Mouse (Mus musculus) frontal cortex, postnatal 36 days (tissue): Measurements from ENCODE around the gene Gm20388.
A peak's percentile ranks its signal among the peaks of the same experiment; 100 is the strongest.
"Not testable (repeated sequence)": the region's sequence is repeated elsewhere in the genome, so short reads cannot be mapped to it uniquely, and the experiment has no call there.

Experiments
- DNase-seq, 2 experiments: peaks; one replicate each; pipeline ENCODE4 v3.0.0; 2022; ENCODE audit warnings: low spot score in 2 of 2

Gene Gm20388

GRCm38 (mm10) chr8:121661631-121662357, 1751.2 kb downstream of the Gm20388 start:
- DNase-seq: no peak

GRCm38 (mm10) chr8:121663101-121663500, 1752.5 kb downstream of the Gm20388 start:
- DNase-seq: no peak

- no peak for DNase-seq
Measured at GRCm38 (mm10) chr8:121665329-121665728, 1754.7 kb downstream of the Gm20388 start.

- DNase-seq: not testable (repeated sequence)
Measured at GRCm38 (mm10) chr8:121667936-121668500, 1757.4 kb downstream of the Gm20388 start.

- DNase-seq: peak in 1 of 2 experiments; percentile 48
Measured at GRCm38 (mm10) chr8:121668553-121668952, 1757.9 kb downstream of the Gm20388 start.

- DNase-seq: no peak
Measured at GRCm38 (mm10) chr8:121669208-121669607, 1758.6 kb downstream of the Gm20388 start.

DNA sequence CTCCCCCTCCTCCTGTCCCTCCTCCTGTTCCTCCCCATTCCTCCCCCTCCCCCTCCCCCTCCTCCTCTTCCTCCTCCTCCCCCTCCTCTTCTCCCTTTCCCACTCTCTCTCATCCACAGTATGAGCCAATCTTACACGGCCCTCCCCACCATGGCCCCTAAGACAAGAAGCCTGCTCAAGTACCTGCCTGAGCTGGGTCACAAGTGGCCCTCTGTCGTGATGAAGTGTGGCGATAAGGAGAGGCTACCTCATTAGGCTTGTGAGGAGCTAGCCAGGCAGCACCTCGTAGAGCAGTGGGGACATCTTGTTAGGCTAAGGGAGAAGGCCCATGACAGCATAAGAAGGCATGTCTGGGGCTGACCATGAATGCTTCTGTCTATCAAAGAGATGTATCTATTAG, 1762.5 kb downstream of the Gm20388 start:
- no peak for DNase-seq

GRCm38 (mm10) chr8:121673917-121674316, 1763.3 kb downstream of the Gm20388 start:
- DNase-seq: peak in 1 of 2 experiments; percentile 48

- no peak for DNase-seq
Measured at GRCm38 (mm10) chr8:121674524-121674923, 1763.9 kb downstream of the Gm20388 start.

DNA sequence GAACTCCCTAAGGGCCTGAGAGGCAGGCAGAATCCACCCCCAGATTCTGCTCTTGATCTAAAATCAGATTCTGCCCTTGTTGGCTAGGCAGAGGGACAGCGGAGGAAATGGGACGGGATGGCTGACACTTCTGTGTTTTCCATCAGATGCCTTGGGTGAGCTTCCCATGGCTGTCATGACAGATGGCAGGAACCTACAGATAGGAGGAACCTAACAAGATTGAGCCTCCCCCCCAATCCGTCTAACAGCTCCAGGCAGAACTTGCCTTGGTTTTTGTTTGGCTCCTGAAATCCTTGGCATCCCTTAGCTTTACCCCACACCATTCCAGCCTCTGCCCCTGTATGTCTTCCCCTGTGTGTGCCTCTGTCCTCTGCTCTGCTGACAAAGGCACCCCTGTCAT, 1764.5 kb downstream of the Gm20388 start:
- DNase-seq: no peak

DNA sequence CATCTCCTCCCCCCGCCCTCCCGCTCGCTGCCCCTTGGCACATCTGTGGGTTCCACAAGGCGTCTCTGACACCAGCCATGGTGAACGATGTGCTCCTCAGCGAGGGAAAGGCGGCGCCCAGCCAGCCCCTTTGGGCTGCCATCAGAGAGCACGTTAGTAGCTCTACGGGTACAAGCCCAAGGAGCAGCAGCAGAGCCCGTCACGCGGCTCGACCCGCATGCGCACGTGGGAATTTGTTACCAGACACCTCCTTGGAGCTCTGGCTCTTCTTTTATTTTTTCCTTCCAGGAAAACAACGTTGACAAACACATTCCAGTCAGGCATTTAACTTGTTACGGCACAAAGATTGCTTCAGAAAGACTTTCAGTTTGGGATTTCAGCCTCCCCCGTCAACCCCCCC, 1765.1 kb downstream of the Gm20388 start:
- no peak for DNase-seq

DNA sequence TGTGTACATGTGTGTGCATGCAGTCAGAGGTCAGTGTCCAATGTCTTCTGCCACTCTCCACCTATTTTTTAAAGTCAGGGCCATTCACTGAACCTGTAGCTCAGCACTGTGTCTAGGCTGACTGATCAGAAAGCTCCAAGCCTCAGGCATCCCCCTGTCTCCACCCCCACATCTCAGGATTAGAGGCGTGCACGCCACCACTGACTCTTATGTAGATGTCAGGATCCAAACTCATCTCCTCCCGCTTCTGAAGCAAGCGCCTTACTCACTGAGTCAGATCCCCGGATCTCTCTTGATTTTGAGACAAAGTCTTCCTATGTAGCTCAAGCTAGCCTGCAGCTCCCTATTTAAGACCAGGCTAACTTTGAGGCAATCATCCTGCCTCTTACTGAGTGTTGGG, 1768.1 kb downstream of the Gm20388 start:
- no peak for DNase-seq

DNA sequence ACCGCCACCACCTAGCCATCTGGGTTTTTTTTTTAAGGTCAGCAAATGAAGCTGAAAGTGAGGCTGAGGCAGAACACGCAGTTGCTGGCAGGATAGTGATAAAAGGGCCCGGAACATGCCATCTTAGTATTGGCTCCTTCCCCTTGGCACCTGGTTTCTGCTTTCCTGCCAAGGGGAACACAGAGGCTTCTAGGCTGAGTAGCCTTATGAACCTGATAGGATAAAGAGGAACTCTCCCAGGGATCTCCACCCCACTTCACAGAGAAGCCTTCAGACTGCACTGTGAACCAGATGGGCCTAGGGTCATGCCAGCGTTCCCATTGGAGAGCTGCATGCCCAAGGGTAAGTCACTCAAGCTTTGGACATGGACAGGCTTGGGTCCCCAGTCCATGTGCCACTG, 1770.3 kb downstream of the Gm20388 start:
- no peak for DNase-seq

DNA sequence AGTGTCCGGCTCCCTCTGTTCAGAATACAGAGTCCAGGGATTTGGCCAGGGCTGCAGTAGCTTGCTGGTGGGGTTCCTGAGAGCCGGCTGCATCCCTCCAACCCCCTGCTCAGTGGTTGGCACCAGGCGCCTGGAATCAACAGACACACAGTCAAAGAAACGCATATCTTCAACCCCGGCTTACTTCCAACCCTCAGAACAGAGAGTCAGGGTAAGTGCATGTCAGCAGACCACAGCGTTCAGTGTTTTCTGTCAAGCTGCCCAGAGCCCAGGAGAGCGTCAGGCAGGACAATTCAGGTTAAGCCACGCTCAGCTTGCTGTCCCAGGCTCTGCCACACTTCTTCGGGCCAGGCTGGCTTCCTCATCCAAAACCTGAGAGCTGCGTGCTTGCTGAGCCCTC, 1770.8 kb downstream of the Gm20388 start:
- DNase-seq: no peak

- no peak for DNase-seq
Measured at GRCm38 (mm10) chr8:121683083-121683832, 1772.6 kb downstream of the Gm20388 start.

GRCm38 (mm10) chr8:121685419-121685818, 1774.8 kb downstream of the Gm20388 start:
- no peak for DNase-seq

GRCm38 (mm10) chr8:121687455-121688161, 1777.0 kb downstream of the Gm20388 start:
- DNase-seq: peak; percentile 64 to 72

- no peak for DNase-seq
Measured at GRCm38 (mm10) chr8:121688496-121688895, 1777.9 kb downstream of the Gm20388 start.

DNA sequence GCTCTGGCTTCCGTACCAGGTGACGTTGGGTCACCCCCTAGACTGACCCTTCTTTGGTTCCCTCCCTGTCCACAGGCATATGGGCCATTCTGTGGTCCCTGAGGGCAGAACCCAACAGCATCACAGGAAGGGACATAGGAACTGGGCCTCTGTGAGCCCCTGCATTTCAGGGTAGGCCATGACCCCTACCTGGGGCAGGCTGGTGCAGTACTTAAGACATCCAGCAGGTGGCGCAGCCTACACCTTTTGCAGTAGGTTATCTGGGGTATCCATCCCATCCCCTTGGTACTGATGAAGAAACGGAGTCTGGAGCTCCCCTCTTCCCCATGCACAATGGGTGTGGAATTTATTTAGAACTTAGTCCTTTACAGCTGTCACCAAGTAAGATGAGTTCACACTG, 1783.8 kb downstream of the Gm20388 start:
- DNase-seq: peak in 1 of 2 experiments; percentile 39

DNA sequence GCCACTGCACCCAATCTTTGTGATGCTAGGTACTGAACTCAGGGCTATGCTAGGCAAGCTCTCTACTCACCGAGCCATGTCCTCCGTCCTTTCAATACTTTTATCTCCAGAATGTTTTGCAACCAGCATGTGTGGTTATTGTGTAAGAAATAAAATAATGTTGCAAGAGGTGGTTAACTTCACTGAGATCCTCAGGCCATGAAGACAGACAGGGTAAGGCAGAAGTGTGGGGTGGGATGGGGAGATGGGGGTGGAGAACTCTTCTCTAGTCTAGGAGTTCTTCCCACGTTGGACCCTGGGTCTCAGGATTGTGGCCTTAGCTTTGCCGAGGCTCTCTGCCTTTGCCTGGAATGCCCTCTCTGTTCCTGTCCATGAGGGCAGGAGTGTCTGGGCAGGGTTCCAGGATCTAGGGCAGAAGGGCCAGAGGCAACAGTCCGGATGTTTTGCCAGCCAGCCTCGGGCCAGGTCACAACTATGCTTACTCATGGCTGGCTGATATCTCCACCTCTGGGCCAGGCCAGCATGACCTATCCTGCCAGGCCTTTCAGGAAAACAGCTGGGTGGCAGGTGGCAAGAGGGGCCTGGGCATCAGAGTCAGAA, 1785.0 kb downstream of the Gm20388 start:
- DNase-seq: no peak

DNA sequence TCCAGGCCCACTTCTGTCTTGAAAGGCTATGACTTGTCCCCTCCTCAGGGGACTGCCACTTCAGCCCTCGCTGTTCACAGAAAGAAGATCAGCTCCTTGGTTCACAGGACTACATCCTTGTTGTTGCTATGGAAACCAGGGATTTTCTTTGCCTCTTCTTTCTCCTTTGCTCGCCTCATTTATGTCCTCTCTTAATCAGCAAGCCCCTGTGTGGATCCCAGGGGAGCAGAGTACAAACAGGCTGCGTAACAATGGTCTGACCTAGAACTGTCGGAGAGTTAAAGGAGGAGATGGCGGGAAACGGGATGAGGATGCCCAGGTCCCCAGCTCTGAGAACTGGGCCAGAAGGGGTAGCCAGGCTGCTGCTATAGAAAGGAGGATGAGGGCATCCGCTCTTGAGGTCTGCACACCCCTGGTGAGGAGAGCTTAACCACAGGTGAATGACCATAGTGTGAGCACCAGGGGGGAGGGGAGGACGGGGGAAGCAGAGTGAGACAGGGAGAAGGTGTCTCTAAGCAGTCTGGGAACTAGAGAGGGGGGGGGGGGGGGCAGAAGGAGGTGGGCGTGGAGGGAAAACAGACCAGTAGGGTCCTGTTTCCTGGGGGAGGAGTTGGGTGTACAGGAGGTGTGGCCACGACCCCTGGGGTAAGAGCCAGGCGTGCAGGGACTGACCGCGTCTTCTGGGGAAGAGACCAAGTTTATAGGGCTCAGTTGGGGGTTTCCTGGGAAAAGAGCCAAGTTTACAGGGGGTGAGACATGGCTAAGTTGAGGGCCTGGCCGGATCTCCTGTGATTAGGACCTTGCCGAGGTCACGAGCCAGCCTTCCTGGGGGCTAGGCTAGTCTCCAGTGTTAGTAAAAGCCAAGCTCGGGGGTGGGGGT, 1787.3 kb downstream of the Gm20388 start:
- no peak for DNase-seq
